Mouse (Mus musculus) heart, embryonic 11.5 days (tissue): Measurements from ENCODE around the gene Muc16. TPM values are rescaled to one million over a fixed set of nuclear protein-coding genes. Genes with fewer than 3 reads are reported as not detected.

Experiments used
- ATAC-seq: fragments of 200-750 bp; cut with Nextera tagmentation; replicated peaks from 2 replicates; pipeline ENCODE4 v1.8.0; 2017; ENCODE audit warnings: moderate library complexity; ENCODE audit not compliant: insufficient number of reproducible peaks, low FRiP score, low TSS enrichment
- H3K27ac ChIP-seq: fragments of 300-500 bp; sonication (generic); 2 replicates; pipeline ENCODE4 v1.5.1; 2014; ENCODE audit warnings: mild to moderate bottlenecking, low read depth, low read length
- H3K27me3 ChIP-seq: fragments of 300-500 bp; sonication (generic); 2 replicates; pipeline ENCODE4 v1.6.1; 2014; ENCODE audit warnings: mild to moderate bottlenecking, low read length, mixed read lengths; ENCODE audit not compliant: control insufficient read depth, insufficient read depth
- H3K36me3 ChIP-seq: fragments of 300-500 bp; sonication (generic); 2 replicates; pipeline ENCODE4 v1.6.1; 2014; ENCODE audit warnings: mild to moderate bottlenecking, low read length, moderate library complexity, mixed read lengths; ENCODE audit not compliant: control insufficient read depth, insufficient read depth
- H3K4me1 ChIP-seq: fragments of 300-500 bp; sonication (generic); 2 replicates; pipeline ENCODE4 v1.6.1; 2014; ENCODE audit warnings: low read length; ENCODE audit not compliant: control insufficient read depth, insufficient read depth
- H3K4me2 ChIP-seq: fragments of 300-500 bp; sonication (generic); 2 replicates; pipeline ENCODE4 v1.6.1; 2014; ENCODE audit warnings: mild to moderate bottlenecking, moderate library complexity
- H3K4me3 ChIP-seq: fragments of 300-500 bp; sonication (generic); 2 replicates; pipeline ENCODE4 v1.5.1; 2014; ENCODE audit warnings: low read depth, low read length
- H3K9ac ChIP-seq: fragments of 300-500 bp; sonication (generic); 2 replicates; pipeline ENCODE4 v1.6.1; 2014; ENCODE audit warnings: mild to moderate bottlenecking, low read depth, low read length, moderate library complexity
- H3K9me3 ChIP-seq: fragments of 300-500 bp; sonication (generic); replicated peaks from 2 replicates; pipeline ENCODE4 v1.6.1; 2016; ENCODE audit warnings: low read length; ENCODE audit not compliant: control insufficient read depth
- WGBS: fragments of 180-500 bp; shearing (Covaris S2); extraction: QIAGEN DNeasy Blood & Tissue Kit; methylation state at CpG from one replicate; pipeline ENCODE4 v1.1.7; 2014; ENCODE audit not compliant: insufficient replicate concordance; 5-methylcytosine and 5-hydroxymethylcytosine counted together
- polyA plus RNA-seq: library from polyadenylated mRNA; unstranded; fragments of >200 nt; fragmentation: Nextera tagmentation; extraction: Ambion mirVana; gene quantifications from 2 replicates; pipeline ENCODE4 v1.2.1, GENCODE M21; 2014

Gene Muc16
- polyA plus RNA-seq = 1.0 and 2.4 TPM in 2 replicates

GRCm38 (mm10) chr9:18674480-18675154 lies at the start of gene Muc16:
TSS of gene Muc16 (minus strand) at chr9:18674530.
- 65% methylated on average over 4 of the region's 4 CpGs for whole genome bisulfite sequencing
- Histone ChIP-seq H3K9me3 (no peaks in the 10 kb centered on the region), H3K36me3 (no peaks in the 10 kb centered on the region), H3K4me1 (no peaks in the 10 kb centered on the region), H3K4me3 (no peak within 1 kb of the TSS), H3K4me2 (no peak within 1 kb of the TSS), H3K9ac (no peak within 1 kb of the TSS), H3K27ac (no peak within 1 kb of the TSS), H3K27me3 (no peaks in the 10 kb centered on the region)
- ATAC-seq = peak; percentile 52; the same call in 1 of the 2 replicates

GRCm38 (mm10) chr9:18722712-18723099 lies 48.4 kb upstream of the Muc16 start:
- ATAC-seq = no peak
- Histone ChIP-seq H3K9me3 (no peaks in the 10 kb centered on the region), H3K27ac (no peak overlapping the region), H3K4me2 (no peak overlapping the region), H3K4me1 (no peaks in the 10 kb centered on the region), H3K9ac (no peak overlapping the region), H3K27me3 (no peaks in the 10 kb centered on the region), H3K36me3 (no peaks in the 10 kb centered on the region), H3K4me3 (no peak overlapping the region)
- 55% methylated on average over 4 of the region's 4 CpGs for WGBS

- ATAC-seq = no peak
- Histone ChIP-seq H3K4me1 (no peaks in the 10 kb centered on the region), H3K27ac (no peak overlapping the region), H3K9me3 (no peaks in the 10 kb centered on the region), H3K27me3 (no peaks in the 10 kb centered on the region), H3K4me2 (no peak overlapping the region), H3K36me3 (no peaks in the 10 kb centered on the region), H3K4me3 (no peak overlapping the region), H3K9ac (no peak overlapping the region)
- WGBS = 41% methylated on average over 6 of the region's 6 CpGs
Observed at GRCm38 (mm10) chr9:18721931-18722711, 47.8 kb upstream of the Muc16 start.

DNA sequence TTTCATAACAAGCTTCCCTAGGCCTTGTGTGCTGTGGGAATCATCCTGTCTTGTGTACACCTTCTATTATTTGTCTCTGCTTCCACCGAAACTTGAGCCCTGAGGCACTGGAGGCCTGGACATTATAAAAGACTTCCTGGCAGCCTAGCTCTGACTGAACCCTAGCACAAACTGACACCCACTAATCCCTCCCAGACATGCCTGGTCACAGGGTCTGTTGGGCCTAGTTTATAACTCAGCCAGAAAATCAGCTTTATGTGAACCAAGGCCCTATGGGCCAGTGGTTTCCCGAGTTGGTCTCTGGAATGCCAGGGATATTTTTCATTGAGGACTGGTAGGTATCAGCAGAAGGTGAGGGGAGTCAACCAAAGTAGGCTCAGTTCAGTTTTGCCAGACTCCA lies 46.7 kb upstream of the Muc16 start:
- H3K27me3 ChIP-seq = no peaks in the 10 kb centered on the region
- no peak overlapping the region for H3K4me2 ChIP-seq
- no peaks in the 10 kb centered on the region for H3K36me3 ChIP-seq
- no peak overlapping the region for H3K27ac ChIP-seq
- no peak for ATAC-seq
- H3K4me3 ChIP-seq = no peak overlapping the region
- H3K4me1 ChIP-seq = no peaks in the 10 kb centered on the region
- no peak overlapping the region for H3K9ac ChIP-seq
- H3K9me3 ChIP-seq = no peaks in the 10 kb centered on the region
- WGBS = 44% methylated on average over 2 of the region's 2 CpGs

- H3K4me2 ChIP-seq = no peak overlapping the region
- H3K9ac ChIP-seq = no peak overlapping the region
- H3K4me1 ChIP-seq = no peaks in the 10 kb centered on the region
Observed at GRCm38 (mm10) chr9:18705628-18706027, 31.3 kb upstream of the Muc16 start.

DNA sequence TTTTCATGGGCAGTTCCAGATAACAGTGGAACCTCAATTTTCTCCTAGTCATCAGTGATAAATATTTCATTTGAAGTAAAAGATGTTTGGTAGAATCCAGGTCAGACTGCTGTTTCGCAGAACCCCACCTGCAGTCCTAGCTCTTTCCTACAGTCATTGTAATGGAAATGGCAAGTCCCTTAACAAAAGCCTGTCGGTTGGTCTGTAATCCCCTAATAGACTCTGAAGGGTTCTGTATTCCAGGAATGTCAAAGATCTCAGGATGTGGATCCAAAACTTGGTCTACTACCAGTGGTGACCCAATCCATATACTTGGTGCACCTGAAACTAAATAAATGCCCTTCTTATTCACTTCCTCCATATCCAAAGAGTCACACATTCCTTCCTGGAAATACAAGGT lies 76.0 kb downstream of the Muc16 start:
- Histone ChIP-seq H3K36me3 (no peaks in the 10 kb centered on the region), H3K4me1 (no peaks in the 10 kb centered on the region), H3K27me3 (no peaks in the 10 kb centered on the region), H3K27ac (no peak overlapping the region), H3K4me3 (no peak overlapping the region), H3K9ac (no peak overlapping the region), H3K9me3 (no peaks in the 10 kb centered on the region), H3K4me2 (no peak overlapping the region)
- ATAC-seq = no peak
- WGBS = 60% methylated on average over 2 of the region's 2 CpGs

More at GRCm38 (mm10) chr9:18705628-18706027, 31.3 kb upstream of the Muc16 start:
- H3K9me3 ChIP-seq = no peaks in the 10 kb centered on the region
- H3K27ac ChIP-seq = no peak overlapping the region
- no peak for ATAC-seq
- H3K27me3 ChIP-seq = no peaks in the 10 kb centered on the region
- no peaks in the 10 kb centered on the region for H3K36me3 ChIP-seq
- no peak overlapping the region for H3K4me3 ChIP-seq

DNA sequence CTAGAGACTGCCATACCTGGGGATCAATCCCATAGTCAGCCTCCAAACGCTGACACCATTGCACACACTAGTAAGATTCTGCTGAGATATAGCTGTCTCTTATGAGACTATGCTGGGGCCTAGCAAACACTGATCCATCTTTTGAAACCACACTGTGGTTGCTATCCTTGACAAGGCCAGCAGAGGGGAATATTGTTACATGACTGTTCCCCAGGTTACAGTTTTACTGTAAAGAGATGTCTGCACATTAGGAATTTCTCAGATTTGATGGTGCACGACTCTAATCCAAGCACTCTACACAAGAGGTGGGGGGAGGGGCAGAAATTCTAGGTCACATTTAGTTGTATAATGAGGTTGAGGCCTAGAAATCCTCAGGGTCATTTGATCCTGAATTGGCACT lies 166.2 kb downstream of the Muc16 start:
- no peak overlapping the region for H3K27ac ChIP-seq
- H3K4me1 ChIP-seq = no peaks in the 10 kb centered on the region
- no peak overlapping the region for H3K4me2 ChIP-seq
- H3K9ac ChIP-seq = no peak overlapping the region
- no peak for ATAC-seq
- H3K27me3 ChIP-seq = no peaks in the 10 kb centered on the region
- H3K9me3 ChIP-seq = no peaks in the 10 kb centered on the region
- H3K36me3 ChIP-seq = no peaks in the 10 kb centered on the region
- WGBS = 44% methylated on average over 2 of the region's 2 CpGs
- H3K4me3 ChIP-seq = no peak overlapping the region

- no peak for ATAC-seq
- no peak within 1 kb of the TSS for H3K4me2 ChIP-seq
- H3K4me1 ChIP-seq = no peaks in the 10 kb centered on the region
- no peak within 1 kb of the TSS for H3K9ac ChIP-seq
- no peak within 1 kb of the TSS for H3K27ac ChIP-seq
- H3K27me3 ChIP-seq = no peaks in the 10 kb centered on the region
- WGBS = 73% methylated on average over 3 of the region's 3 CpGs
- no peak within 1 kb of the TSS for H3K4me3 ChIP-seq
- H3K36me3 ChIP-seq = no peaks in the 10 kb centered on the region
- H3K9me3 ChIP-seq = no peaks in the 10 kb centered on the region
Observed at GRCm38 (mm10) chr9:18478168-18478567, 196.2 kb downstream of the Muc16 start, which contains the start of the genes Zfp558 and Mbd3l1. TSS of gene Zfp558 (minus strand) at chr9:18478268. TSS of gene Mbd3l1 (plus strand) at chr9:18478359.
